Mouse (Mus musculus) heart, adult 8-10 months (tissue): Measurements from ENCODE around the gene Btbd35f20. TPM values are rescaled to one million over a fixed set of nuclear protein-coding genes. Genes with fewer than 3 reads are reported as not detected.
"Not testable (repeated sequence)": the region's sequence is repeated elsewhere in the genome, so short reads cannot be mapped to it uniquely, and the experiment has no call there.

Experiments used
- DNase-seq: peaks from one replicate; pipeline ENCODE4 v3.0.0; 2022; ENCODE audit warnings: low spot score
- total RNA-seq, 4 experiments: library from RNA; stranded (reverse); gene quantifications; 2 replicates each; pipeline ENCODE4 v1.2.4; 2022

Btbd35f20 gene
- total RNA-seq: not detected

DNA sequence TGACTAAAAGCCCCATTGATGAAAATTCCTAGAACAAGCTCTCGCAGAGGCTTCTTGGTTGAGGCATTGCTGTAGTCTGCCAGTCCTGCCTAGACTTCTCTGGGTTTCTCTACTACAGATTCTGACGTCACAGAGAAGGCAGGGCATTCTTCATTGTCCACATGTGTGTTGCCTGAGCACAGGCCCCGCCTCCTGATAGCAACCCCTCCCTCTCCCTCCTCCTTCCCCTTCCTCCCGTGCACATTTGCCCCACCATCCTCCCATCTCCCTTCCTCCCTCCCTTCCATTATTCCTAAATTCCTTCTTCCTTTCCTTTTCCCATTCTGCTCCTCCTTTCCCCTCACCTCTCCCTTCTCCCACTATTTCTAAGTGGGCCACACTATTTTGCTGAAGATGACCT is at the start of gene Btbd35f20:
TSS of gene Btbd35f20 (minus strand) at position 101 of the 400 bp plus-strand sequence.
- not testable (repeated sequence) for DNase-seq

Other genes starting within 250 kb of the Btbd35f20 start
- not detected for gene Btbd35f28, start 94.7 kb downstream of the Btbd35f20 start, total RNA-seq
- not detected for gene Btbd35f17, start 79.4 kb upstream of the Btbd35f20 start, total RNA-seq